In the genomic region with DNA sequence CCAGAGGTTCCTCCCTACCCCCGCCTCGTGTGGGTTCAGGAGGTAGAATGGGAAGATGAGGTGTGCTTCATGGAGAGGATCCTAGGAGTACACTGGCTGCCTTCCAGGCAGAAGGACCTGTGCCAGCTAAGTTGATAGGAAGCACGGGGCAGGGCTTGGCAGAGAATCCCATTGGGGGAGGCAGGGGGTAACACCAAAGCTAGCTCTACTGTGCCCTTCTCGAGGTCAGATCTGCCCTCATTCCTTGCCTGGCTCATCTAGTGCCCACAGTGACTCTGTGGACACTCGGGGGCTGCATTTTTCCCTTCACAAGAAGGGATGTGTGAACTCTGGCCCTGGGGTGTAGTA, we compare ENCODE assay signal across 14 mouse cellular contexts. TPM values are rescaled to one million over a fixed set of nuclear protein-coding genes. Genes with fewer than 3 reads are reported as not detected.
DNase-seq lines count a peak whose midpoint lies in the region; ATAC-seq lines count a peak whose summit lies in the region.
"Had no signal": no experiment of that assay in that cellular context is flagged by ENCODE, and none has a peak within 500 bp of the region (broad histone marks: within the 10 kb centered on the region; RNA-seq: fewer than 3 reads in every experiment).

No protein-coding gene starts in this region.

- no peak overlapping the region for H3K4me2 ChIP-seq in heart, embryonic 12.5 days
- no peak overlapping the region for H3K4me2 ChIP-seq in heart, embryonic 13.5 days
- H3K4me2 ChIP-seq: kidney, embryonic 15.5 days had no signal

- peaks cover 51% of the 10 kb centered on the region for H3K4me1 ChIP-seq in heart, embryonic 12.5 days (replicated peaks)
- peaks cover 60% of the 10 kb centered on the region for H3K4me1 ChIP-seq in megakaryocyte, embryonic 14.5 days
- peaks cover 54% of the 10 kb centered on the region for H3K4me1 ChIP-seq in heart, embryonic 13.5 days

- H3K9ac ChIP-seq in heart, embryonic 12.5 days, result no peak overlapping the region
- peak overlapping the region; percentile 54 for H3K9ac ChIP-seq in heart, embryonic 13.5 days
- H3K9ac ChIP-seq: kidney, embryonic 15.5 days; liver, embryonic 14.5 days had no signal

- DNase-seq in heart, adult 11 months, result peak; percentile 98
- peak; percentile 83 for DNase-seq in testis, postnatal 10 days (ENCODE audit: low spot score)
- DNase-seq in gastrocnemius, postnatal 25 days, result no peak
- no peak for DNase-seq in layer of hippocampus, adult 8-10 months (ENCODE audit: low spot score in 2 of 2)
- DNase-seq: B cell, adult 2 months; thymus, adult 2 months had no signal

- no peaks in the 10 kb centered on the region for H3K27me3 ChIP-seq in heart, embryonic 12.5 days (replicated peaks)
- H3K27me3 ChIP-seq in megakaryocyte, embryonic 14.5 days (replicated peaks), result no peaks in the 10 kb centered on the region
- no peaks in the 10 kb centered on the region for H3K27me3 ChIP-seq in heart, embryonic 13.5 days (replicated peaks)
- H3K27me3 ChIP-seq: kidney, embryonic 15.5 days had no signal

- no peak for ATAC-seq in heart, embryonic 12.5 days (ENCODE audit: insufficient number of reproducible peaks, low FRiP score)
- ATAC-seq in megakaryocyte, adult 5-6 weeks (ENCODE audit: poor library complexity, severe bottlenecking), result no peak
- no peak for ATAC-seq in heart, embryonic 13.5 days (ENCODE audit: extremely low read depth, insufficient number of reproducible peaks, low FRiP score, low TSS enrichment)

- H3K9me3 ChIP-seq in heart, embryonic 12.5 days (replicated peaks), result no peaks in the 10 kb centered on the region
- no peaks in the 10 kb centered on the region for H3K9me3 ChIP-seq in megakaryocyte, embryonic 14.5 days
- no peaks in the 10 kb centered on the region for H3K9me3 ChIP-seq in heart, embryonic 13.5 days
- H3K9me3 ChIP-seq: kidney, embryonic 15.5 days had no signal

- WGBS in heart, embryonic 12.5 days, result 81% methylated on average over 5 of the region's 5 CpGs
- WGBS in heart, embryonic 13.5 days, result 54% methylated on average over 5 of the region's 5 CpGs

- H3K4me3 ChIP-seq in heart, embryonic 12.5 days, result no peak overlapping the region
- peak overlapping the region; percentile 4 for H3K4me3 ChIP-seq in megakaryocyte, embryonic 14.5 days (replicated peaks)
- H3K4me3 ChIP-seq in heart, embryonic 13.5 days, result no peak overlapping the region
- H3K4me3 ChIP-seq: kidney, embryonic 15.5 days had no signal

- H3K36me3 ChIP-seq in heart, embryonic 12.5 days, result peaks cover 53% of the 10 kb centered on the region
- H3K36me3 ChIP-seq in megakaryocyte, embryonic 14.5 days (replicated peaks; ENCODE audit: low read length), result peaks cover 52% of the 10 kb centered on the region
- peaks cover 37% of the 10 kb centered on the region for H3K36me3 ChIP-seq in heart, embryonic 13.5 days

- H3K27ac ChIP-seq in heart, embryonic 12.5 days (ENCODE audit: poor library complexity, severe bottlenecking), result no peak overlapping the region; the same call in 1 of the 2 replicates
- H3K27ac ChIP-seq in heart, embryonic 13.5 days (replicated peaks), result peak overlapping the region; percentile 33
- H3K27ac ChIP-seq: kidney, embryonic 15.5 days; liver, embryonic 14.5 days; macrophage had no signal

RNA-seq across cellular contexts. Expression of a gene that starts 12.7 kb away (rescaled TPM):
- 31.4 and 33.7 TPM in 2 replicates for polyA plus RNA-seq in heart, embryonic 12.5 days (2016; fragmentation: Nextera tagmentation; extraction: Ambion mirVana)
- polyA plus RNA-seq in megakaryocyte, embryonic 14.5 days (2012; ENCODE audit: insufficient read depth, low replicate concordance), result 34.4 and 35.3 TPM in 2 replicates
- total RNA-seq in megakaryocyte, adult 5-6 weeks (2015), result 4.4 and 5.8 TPM in 2 replicates
- total RNA-seq in megakaryocyte, adult 5-6 weeks (2017), result 5.1 TPM in 2 replicates
- polyA plus RNA-seq in heart, embryonic 13.5 days (2015; fragmentation: Nextera tagmentation; extraction: Ambion mirVana), result 27.5 and 28.7 TPM in 2 replicates
- 10 to 100 TPM; 18.3 to 18.7 TPM for total RNA-seq in gastrocnemius, postnatal 25 days (2021)
- 10 to 100 TPM; 22.4 to 27.7 (median 24.8) TPM for total RNA-seq in layer of hippocampus, adult 8-10 months (2022)

RNA-seq across cellular contexts. Expression of a gene that starts 21.5 kb away (rescaled TPM):
- polyA plus RNA-seq in heart, embryonic 12.5 days (2016; fragmentation: Nextera tagmentation; extraction: Ambion mirVana), result 0.56 and 0.58 TPM in 2 replicates
- polyA plus RNA-seq in megakaryocyte, embryonic 14.5 days (2012; ENCODE audit: insufficient read depth, low replicate concordance), result 29.8 and 81.2 TPM in 2 replicates
- 42.6 and 45.3 TPM in 2 replicates for total RNA-seq in megakaryocyte, adult 5-6 weeks (2015)
- 141 and 169 TPM in 2 replicates for total RNA-seq in megakaryocyte, adult 5-6 weeks (2017)
- polyA plus RNA-seq in heart, embryonic 13.5 days (2015; fragmentation: Nextera tagmentation; extraction: Ambion mirVana), result 0.41 and 0.62 TPM in 2 replicates
- total RNA-seq in gastrocnemius, postnatal 25 days (2021), result under 1 TPM; 0.46 to 0.56 TPM
- total RNA-seq in layer of hippocampus, adult 8-10 months (2022), result 1 to 10 TPM; 1.6 to 6.1 (median 4.1) TPM

RNA-seq across cellular contexts. Expression of a gene that starts 23.9 kb away (rescaled TPM):
- 38.0 and 39.9 TPM in 2 replicates for polyA plus RNA-seq in heart, embryonic 12.5 days (2016; fragmentation: Nextera tagmentation; extraction: Ambion mirVana)
- 39.8 and 114 TPM in 2 replicates for polyA plus RNA-seq in megakaryocyte, embryonic 14.5 days (2012; ENCODE audit: insufficient read depth, low replicate concordance)
- 1.9 and 2.4 TPM in 2 replicates for total RNA-seq in megakaryocyte, adult 5-6 weeks (2015)
- 2.2 and 4.0 TPM in 2 replicates for total RNA-seq in megakaryocyte, adult 5-6 weeks (2017)
- polyA plus RNA-seq in heart, embryonic 13.5 days (2015; fragmentation: Nextera tagmentation; extraction: Ambion mirVana), result 37.3 TPM in 2 replicates
- 1 to 10 TPM; 3.1 TPM for total RNA-seq in gastrocnemius, postnatal 25 days (2021)
- 10 to 100 TPM; 44.1 to 48.7 (median 45.6) TPM for total RNA-seq in layer of hippocampus, adult 8-10 months (2022)

RNA-seq across cellular contexts. Expression of a gene that starts 41.3 kb away (rescaled TPM):
- 20.4 and 23.5 TPM in 2 replicates for polyA plus RNA-seq in heart, embryonic 12.5 days (2016; fragmentation: Nextera tagmentation; extraction: Ambion mirVana)
- 15.8 and 18.0 TPM in 2 replicates for polyA plus RNA-seq in megakaryocyte, embryonic 14.5 days (2012; ENCODE audit: insufficient read depth, low replicate concordance)
- 6.1 and 10.7 TPM in 2 replicates for total RNA-seq in megakaryocyte, adult 5-6 weeks (2015)
- 12.2 and 13.3 TPM in 2 replicates for total RNA-seq in megakaryocyte, adult 5-6 weeks (2017)
- polyA plus RNA-seq in heart, embryonic 13.5 days (2015; fragmentation: Nextera tagmentation; extraction: Ambion mirVana), result 15.7 and 18.9 TPM in 2 replicates
- 1 to 10 TPM; 5.7 to 5.9 TPM for total RNA-seq in gastrocnemius, postnatal 25 days (2021)
- total RNA-seq in layer of hippocampus, adult 8-10 months (2022), result 10 to 100 TPM; 72.9 to 86.2 (median 82.1) TPM

RNA-seq across cellular contexts. Expression of a gene that starts 44.8 kb away (rescaled TPM):
- polyA plus RNA-seq in heart, embryonic 12.5 days (2016; fragmentation: Nextera tagmentation; extraction: Ambion mirVana), result 0.05 and 0.09 TPM in 2 replicates
- not detected in 2 replicates for polyA plus RNA-seq in megakaryocyte, embryonic 14.5 days (2012; ENCODE audit: insufficient read depth, low replicate concordance)
- total RNA-seq in megakaryocyte, adult 5-6 weeks (2015), result not detected in 2 replicates
- not detected in 2 replicates for total RNA-seq in megakaryocyte, adult 5-6 weeks (2017)
- 0.10 and 0.24 TPM in 2 replicates for polyA plus RNA-seq in heart, embryonic 13.5 days (2015; fragmentation: Nextera tagmentation; extraction: Ambion mirVana)
- under 1 TPM in 1 of 2 experiments, not detected in 1; 0.03 TPM for total RNA-seq in gastrocnemius, postnatal 25 days (2021)
- 1 to 10 TPM in 3 of 4 experiments, under 1 TPM in 1; 0.47 to 1.9 (median 1.5) TPM for total RNA-seq in layer of hippocampus, adult 8-10 months (2022)
- total RNA-seq: MEL had no signal
- polyA plus RNA-seq: macrophage had no signal

Comparison
In these comparisons a context has a peak if more than half of its experiments do, and no peak if none do; other contexts are left out.
1. DNase-seq: peak in heart, adult 11 months (single experiment) and testis, postnatal 10 days (single experiment); none in gastrocnemius, postnatal 25 days (single experiment) and layer of hippocampus, adult 8-10 months (0 of 2).
2. RNA of a gene that starts 21.5 kb away (total RNA-seq): 42.6 to 169 TPM in megakaryocyte, adult 5-6 weeks; 1.6 to 6.1 TPM in layer of hippocampus, adult 8-10 months and 0.46 to 0.56 TPM in gastrocnemius, postnatal 25 days; every median in the first group is over 4 times any median in the second.
3. RNA of a gene that starts 23.9 kb away (total RNA-seq): 44.1 to 48.7 TPM in layer of hippocampus, adult 8-10 months; 1.9 to 4.0 TPM in megakaryocyte, adult 5-6 weeks and 3.1 TPM in gastrocnemius, postnatal 25 days; every median in the first group is over 4 times any median in the second.